Mouse (Mus musculus) forebrain, embryonic 15.5 days (tissue): ENCODE measurements around the gene Klhl3. TPM values are rescaled to one million over a fixed set of nuclear protein-coding genes. Genes with fewer than 3 reads are reported as not detected.

ENCODE experiments used
- ATAC-seq: fragments of 200-750 bp; cut with Nextera tagmentation; replicated peaks from 2 replicates; pipeline ENCODE4 v1.8.0; 2017; ENCODE audit warnings: mild to moderate bottlenecking, moderate TSS enrichment, moderate library complexity
- H3K27ac ChIP-seq: fragments of 300-500 bp; sonication (generic); replicated peaks from 2 replicates; pipeline ENCODE4 v1.5.1; 2015; ENCODE audit warnings: mild to moderate bottlenecking, inconsistent platforms
- H3K27me3 ChIP-seq: fragments of 300-500 bp; sonication (generic); 2 replicates; pipeline ENCODE4 v1.6.1; 2015; ENCODE audit warnings: inconsistent platforms
- H3K36me3 ChIP-seq: fragments of 300-500 bp; sonication (generic); 2 replicates; pipeline ENCODE4 v1.6.1; 2015; ENCODE audit warnings: mild to moderate bottlenecking, inconsistent platforms
- H3K4me1 ChIP-seq: fragments of 300-500 bp; sonication (generic); 2 replicates; pipeline ENCODE4 v1.6.1; 2015; ENCODE audit warnings: inconsistent platforms
- H3K4me2 ChIP-seq: fragments of 300-500 bp; sonication (generic); replicated peaks from 2 replicates; pipeline ENCODE4 v1.6.1; 2015; ENCODE audit warnings: mild to moderate bottlenecking, inconsistent platforms
- H3K4me3 ChIP-seq: fragments of 300-500 bp; sonication (generic); 2 replicates; pipeline ENCODE4 v1.5.1; 2015; ENCODE audit warnings: mild to moderate bottlenecking, inconsistent platforms
- H3K9ac ChIP-seq: fragments of 300-500 bp; sonication (generic); replicated peaks from 2 replicates; pipeline ENCODE4 v1.6.1; 2015; ENCODE audit warnings: mild to moderate bottlenecking, inconsistent platforms
- H3K9me3 ChIP-seq: fragments of 300-500 bp; sonication (generic); 2 replicates; pipeline ENCODE4 v1.6.1; 2016; ENCODE audit warnings: inconsistent platforms
- WGBS: fragments of 180-500 bp; shearing (Covaris S2); methylation state at CpG from one replicate; pipeline ENCODE4 v1.1.7; 2015; ENCODE audit warnings: mixed read lengths; 5-methylcytosine and 5-hydroxymethylcytosine counted together
- polyA plus RNA-seq: library from polyadenylated mRNA; unstranded; fragments of >200 nt; fragmentation: Nextera tagmentation; extraction: Ambion mirVana; gene quantifications from 2 replicates; pipeline ENCODE4 v1.2.1, GENCODE M21; 2015

Klhl3 gene
- polyA plus RNA-seq, 1 experiment from 2014 or later, result 9.0 TPM

DNA sequence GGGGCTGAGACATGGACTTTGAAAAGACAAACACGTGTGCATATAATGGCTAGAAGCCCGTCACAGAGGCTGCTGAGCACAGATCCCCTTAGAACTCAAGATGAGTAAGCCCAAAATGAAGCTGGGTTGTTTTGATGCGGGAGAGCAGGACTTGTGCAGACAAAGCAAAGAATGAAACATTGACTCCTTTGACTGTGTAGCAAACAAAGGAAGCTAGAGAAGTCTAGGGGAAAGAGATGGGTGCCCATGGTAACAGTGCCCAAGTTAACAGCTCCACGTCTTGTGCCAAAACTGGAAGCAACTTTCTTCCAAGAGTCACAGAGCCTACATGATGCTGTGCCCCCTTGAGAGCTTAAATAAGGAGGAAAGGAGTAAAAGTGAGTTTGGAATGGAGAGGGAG, 59.8 kb downstream of the Klhl3 start:
- Histone ChIP-seq H3K4me3 (no peak overlapping the region), H3K4me2 (no peak overlapping the region), H3K9ac (no peak overlapping the region), H3K36me3 (no peaks in the 10 kb centered on the region), H3K9me3 (no peaks in the 10 kb centered on the region), H3K4me1 (peaks cover 10% of the 10 kb centered on the region), H3K27ac (no peak overlapping the region), H3K27me3 (no peaks in the 10 kb centered on the region)
- WGBS, result 61% methylated on average over 4 of the region's 4 CpGs
- ATAC-seq, result no peak

DNA sequence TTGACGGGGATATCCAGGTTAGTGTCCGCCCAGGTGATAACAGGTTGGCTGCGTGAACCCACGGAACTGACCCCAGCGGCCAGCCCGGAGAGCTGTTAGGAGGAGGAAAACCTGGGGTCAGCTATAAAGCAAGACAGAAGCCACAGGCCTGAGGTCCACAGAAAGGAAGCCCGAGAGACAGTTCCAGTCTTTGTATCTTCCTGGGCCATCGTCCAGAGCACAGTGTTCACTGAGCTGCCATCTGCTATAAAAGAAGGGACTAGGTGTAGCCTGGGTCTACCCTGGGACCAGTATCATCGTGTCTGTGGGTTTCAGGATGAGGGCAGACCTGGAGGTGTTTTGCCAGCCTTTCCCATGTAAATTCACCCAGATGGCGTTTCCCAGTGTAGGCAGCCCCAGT, 61.7 kb downstream of the Klhl3 start:
- no peak overlapping the region for H3K9ac ChIP-seq
- ATAC-seq, result no peak
- no peak overlapping the region for H3K27ac ChIP-seq
- H3K4me3 ChIP-seq, result no peak overlapping the region
- H3K27me3 ChIP-seq, result no peaks in the 10 kb centered on the region
- no peaks in the 10 kb centered on the region for H3K9me3 ChIP-seq
- 85% methylated on average over 10 of the region's 10 CpGs for WGBS
- no peaks in the 10 kb centered on the region for H3K4me1 ChIP-seq
- no peaks in the 10 kb centered on the region for H3K36me3 ChIP-seq
- H3K4me2 ChIP-seq, result no peak overlapping the region

DNA sequence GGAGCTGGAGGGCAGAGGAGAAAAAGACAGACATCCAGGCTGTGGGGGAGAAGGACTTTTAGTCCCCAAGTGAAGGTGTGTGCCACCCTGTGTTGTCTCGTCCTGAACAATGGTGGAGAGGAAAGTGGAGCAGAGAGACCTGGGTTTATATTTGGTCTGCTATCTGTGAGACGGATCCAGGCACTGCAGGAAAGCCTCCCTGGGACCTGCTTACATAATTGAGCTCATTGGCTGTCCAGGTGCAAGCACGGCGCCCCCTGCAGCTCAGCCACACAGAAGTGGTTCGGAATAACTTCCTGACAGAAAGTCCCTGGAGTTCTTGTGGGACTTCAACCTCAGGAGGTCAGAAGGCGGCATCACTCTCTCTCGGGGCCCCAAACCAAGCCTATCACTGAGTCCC, 62.1 kb downstream of the Klhl3 start:
- ATAC-seq, result no peak
- no peak overlapping the region for H3K4me3 ChIP-seq
- no peaks in the 10 kb centered on the region for H3K36me3 ChIP-seq
- no peak overlapping the region for H3K9ac ChIP-seq
- no peaks in the 10 kb centered on the region for H3K9me3 ChIP-seq
- H3K4me2 ChIP-seq, result no peak overlapping the region
- H3K27ac ChIP-seq, result no peak overlapping the region
- 55% methylated on average over 7 of the region's 7 CpGs for WGBS
- H3K27me3 ChIP-seq, result no peaks in the 10 kb centered on the region
- no peaks in the 10 kb centered on the region for H3K4me1 ChIP-seq

DNA sequence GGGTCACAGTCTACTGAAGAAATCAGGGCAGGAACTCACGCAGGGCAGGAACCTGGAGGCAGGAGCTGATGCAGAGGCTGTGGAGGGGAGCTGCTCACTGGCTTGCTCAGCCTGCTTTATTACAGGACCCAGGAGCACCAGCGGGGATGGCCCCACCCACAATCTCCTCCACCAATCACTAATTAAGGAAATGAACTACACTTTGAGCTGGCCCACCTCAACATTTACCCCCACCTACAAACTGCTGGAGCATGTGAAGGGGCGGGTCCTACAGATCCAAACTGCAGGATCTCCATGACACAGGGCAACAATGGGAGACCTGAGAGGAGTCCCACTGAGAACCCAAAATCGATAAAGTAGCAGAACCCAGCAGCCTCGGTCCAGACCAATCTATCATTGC, 64.3 kb downstream of the Klhl3 start:
- Histone ChIP-seq H3K27ac (no peak overlapping the region), H3K27me3 (no peaks in the 10 kb centered on the region), H3K9me3 (no peaks in the 10 kb centered on the region), H3K4me2 (no peak overlapping the region), H3K9ac (no peak overlapping the region), H3K4me3 (no peak overlapping the region), H3K4me1 (no peaks in the 10 kb centered on the region), H3K36me3 (no peaks in the 10 kb centered on the region)
- no peak for ATAC-seq
- 76% methylated on average over 5 of the region's 5 CpGs for WGBS

DNA sequence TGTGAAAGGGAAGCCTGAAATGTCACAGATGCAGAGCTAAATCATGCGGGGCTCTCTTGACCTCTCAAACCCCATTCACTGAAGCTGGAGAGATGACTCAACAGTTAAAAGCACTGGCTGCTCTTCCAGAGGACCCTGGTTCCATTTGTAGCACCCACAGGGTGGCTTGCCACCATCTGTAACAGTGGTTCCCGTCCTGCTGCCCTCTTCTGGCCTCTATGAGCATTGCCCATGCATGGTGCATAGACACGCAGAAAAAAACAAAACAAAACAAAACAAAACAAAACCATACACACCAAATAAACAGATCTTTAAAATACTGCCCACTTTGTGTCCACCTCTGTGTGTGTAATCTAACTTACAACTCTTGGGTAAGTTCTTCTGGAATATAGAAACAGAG, 65.3 kb downstream of the Klhl3 start:
- no peaks in the 10 kb centered on the region for H3K27me3 ChIP-seq
- no peak for ATAC-seq
- H3K36me3 ChIP-seq, result no peaks in the 10 kb centered on the region
- 88% methylated on average over 3 of the region's 3 CpGs for WGBS
- H3K9me3 ChIP-seq, result no peaks in the 10 kb centered on the region
- H3K4me1 ChIP-seq, result no peaks in the 10 kb centered on the region
- no peak overlapping the region for H3K4me2 ChIP-seq
- no peak overlapping the region for H3K4me3 ChIP-seq
- H3K27ac ChIP-seq, result no peak overlapping the region
- no peak overlapping the region for H3K9ac ChIP-seq

DNA sequence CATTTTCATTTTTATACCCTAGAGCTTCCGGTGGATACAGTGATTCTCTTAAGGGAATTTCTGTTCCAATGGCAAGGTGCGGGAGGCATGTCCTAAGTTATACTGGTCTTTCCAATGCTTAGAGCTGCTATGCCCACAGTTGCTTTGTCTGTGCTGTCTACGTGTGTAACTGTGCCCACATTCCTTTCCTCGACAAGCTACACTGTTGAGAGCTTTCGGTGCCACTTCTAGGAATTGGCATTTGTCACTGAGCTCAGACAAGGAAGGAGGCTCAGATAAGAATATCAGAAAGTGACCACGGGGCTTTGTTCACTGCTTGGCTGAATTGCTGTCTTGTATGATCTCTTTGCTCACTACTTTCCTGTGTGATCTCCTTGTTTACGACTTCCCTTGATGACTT, 67.2 kb downstream of the Klhl3 start:
- no peak overlapping the region for H3K4me3 ChIP-seq

DNA sequence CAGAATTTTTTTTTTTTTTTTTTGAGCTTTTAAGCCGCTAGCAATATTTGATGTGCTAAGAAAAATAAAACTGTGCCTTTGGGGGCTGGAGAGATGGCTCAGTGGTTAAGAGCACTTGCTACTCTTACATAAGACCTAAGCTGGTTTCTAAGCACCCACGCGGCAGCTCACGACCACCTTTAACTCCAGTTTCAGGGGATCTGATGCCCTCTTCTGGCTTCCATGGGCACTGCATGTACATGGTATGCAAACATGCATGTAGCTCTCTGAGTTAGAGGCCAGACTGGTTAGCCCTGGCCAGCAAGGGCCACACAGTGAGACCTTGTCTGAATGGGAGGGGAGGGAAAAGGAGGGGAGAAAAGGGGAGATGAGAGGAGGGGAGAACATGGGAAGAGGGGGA, 68.1 kb downstream of the Klhl3 start:
- Histone ChIP-seq H3K27me3 (no peaks in the 10 kb centered on the region), H3K4me2 (no peak overlapping the region), H3K36me3 (no peaks in the 10 kb centered on the region), H3K9ac (no peak overlapping the region), H3K9me3 (no peaks in the 10 kb centered on the region), H3K27ac (no peak overlapping the region), H3K4me3 (no peak overlapping the region), H3K4me1 (no peaks in the 10 kb centered on the region)
- no peak for ATAC-seq
- 52% methylated on average over 4 of the region's 4 CpGs for WGBS

More for the DNA sequence above, 67.2 kb downstream of the Klhl3 start:
- Histone ChIP-seq H3K4me2 (no peak overlapping the region), H3K4me1 (no peaks in the 10 kb centered on the region), H3K9me3 (no peaks in the 10 kb centered on the region), H3K9ac (no peak overlapping the region), H3K27ac (no peak overlapping the region), H3K36me3 (no peaks in the 10 kb centered on the region), H3K27me3 (no peaks in the 10 kb centered on the region)
- ATAC-seq, result no peak
- WGBS, result 92% methylated on average over 7 of the region's 7 CpGs

DNA sequence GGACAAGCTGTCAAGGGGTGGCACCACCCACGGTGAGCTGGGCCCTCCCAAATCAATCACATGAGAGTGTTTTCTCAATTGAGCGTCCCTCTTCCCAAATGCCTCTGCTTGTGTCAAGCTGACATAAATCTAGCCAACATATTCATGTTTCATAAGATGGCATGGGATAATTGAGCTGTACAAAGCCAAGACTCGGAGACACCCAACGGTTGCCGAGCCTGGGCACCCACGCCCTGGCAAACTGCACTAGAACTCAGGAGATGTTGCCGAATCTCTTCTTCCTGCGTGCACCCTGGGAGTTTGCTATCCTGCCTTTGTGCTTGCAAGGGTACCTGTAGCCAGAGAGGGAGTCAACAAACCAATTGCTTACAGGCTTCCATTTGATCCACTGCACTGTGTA, 70.1 kb downstream of the Klhl3 start:
- no peak overlapping the region for H3K4me3 ChIP-seq
- 94% methylated on average over 8 of the region's 8 CpGs for WGBS

DNA sequence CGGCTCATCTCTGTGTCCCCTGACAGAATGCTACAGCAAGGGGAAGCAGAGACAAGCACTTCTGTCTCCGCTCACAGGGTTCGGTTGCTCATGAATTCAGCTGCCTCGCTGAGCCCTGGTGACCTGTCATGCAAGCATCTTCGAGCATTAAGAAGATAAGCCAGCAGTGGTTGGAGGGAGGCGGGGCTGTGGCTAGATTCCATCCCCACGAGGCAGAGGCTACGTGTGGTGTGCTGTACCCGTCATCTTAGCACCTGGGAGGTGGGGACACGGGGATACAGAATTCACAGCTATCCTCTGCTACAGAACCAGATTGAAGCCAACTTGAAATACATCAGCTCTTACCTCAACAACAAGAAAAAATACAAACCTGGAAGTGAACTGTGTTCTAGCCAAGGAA, 73.3 kb downstream of the Klhl3 start:
- 82% methylated on average over 10 of the region's 10 CpGs for WGBS
- H3K4me2 ChIP-seq, result no peak overlapping the region
- H3K36me3 ChIP-seq, result no peaks in the 10 kb centered on the region
- ATAC-seq, result no peak
- no peak overlapping the region for H3K27ac ChIP-seq
- no peaks in the 10 kb centered on the region for H3K27me3 ChIP-seq
- no peak overlapping the region for H3K4me3 ChIP-seq
- no peaks in the 10 kb centered on the region for H3K9me3 ChIP-seq
- H3K4me1 ChIP-seq, result no peaks in the 10 kb centered on the region
- no peak overlapping the region for H3K9ac ChIP-seq

More for the DNA sequence above, 70.1 kb downstream of the Klhl3 start:
- ATAC-seq, result no peak
- H3K4me1 ChIP-seq, result no peaks in the 10 kb centered on the region
- no peak overlapping the region for H3K27ac ChIP-seq
- no peak overlapping the region for H3K4me2 ChIP-seq
- H3K9ac ChIP-seq, result no peak overlapping the region
- no peaks in the 10 kb centered on the region for H3K27me3 ChIP-seq
- H3K36me3 ChIP-seq, result no peaks in the 10 kb centered on the region
- H3K9me3 ChIP-seq, result no peaks in the 10 kb centered on the region

DNA sequence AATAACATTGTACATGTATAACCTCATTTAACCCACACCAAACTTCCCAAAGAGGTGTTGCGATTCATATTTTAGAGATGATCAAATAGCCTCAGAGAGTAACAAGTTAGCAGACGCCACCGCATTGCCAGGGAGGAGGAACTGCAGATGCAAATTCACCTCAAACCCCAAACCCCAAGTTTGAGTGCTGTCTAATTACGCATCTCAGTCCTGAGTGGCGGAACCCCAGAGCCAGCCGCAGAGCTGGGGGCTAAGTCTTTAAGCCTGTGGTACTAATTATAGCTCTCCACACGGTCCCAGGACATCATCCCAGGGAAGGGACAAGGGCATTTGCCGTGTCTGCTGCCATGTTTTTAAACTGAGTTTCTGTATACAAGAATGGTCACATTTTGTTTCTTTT, 75.9 kb downstream of the Klhl3 start:
- H3K4me3 ChIP-seq, result no peak overlapping the region
- no peak overlapping the region for H3K27ac ChIP-seq
- no peaks in the 10 kb centered on the region for H3K36me3 ChIP-seq
- ATAC-seq, result no peak
- H3K9ac ChIP-seq, result no peak overlapping the region
- H3K27me3 ChIP-seq, result no peaks in the 10 kb centered on the region
- no peak overlapping the region for H3K4me2 ChIP-seq
- H3K4me1 ChIP-seq, result no peaks in the 10 kb centered on the region
- no peaks in the 10 kb centered on the region for H3K9me3 ChIP-seq
- WGBS, result 69% methylated on average over 8 of the region's 8 CpGs

DNA sequence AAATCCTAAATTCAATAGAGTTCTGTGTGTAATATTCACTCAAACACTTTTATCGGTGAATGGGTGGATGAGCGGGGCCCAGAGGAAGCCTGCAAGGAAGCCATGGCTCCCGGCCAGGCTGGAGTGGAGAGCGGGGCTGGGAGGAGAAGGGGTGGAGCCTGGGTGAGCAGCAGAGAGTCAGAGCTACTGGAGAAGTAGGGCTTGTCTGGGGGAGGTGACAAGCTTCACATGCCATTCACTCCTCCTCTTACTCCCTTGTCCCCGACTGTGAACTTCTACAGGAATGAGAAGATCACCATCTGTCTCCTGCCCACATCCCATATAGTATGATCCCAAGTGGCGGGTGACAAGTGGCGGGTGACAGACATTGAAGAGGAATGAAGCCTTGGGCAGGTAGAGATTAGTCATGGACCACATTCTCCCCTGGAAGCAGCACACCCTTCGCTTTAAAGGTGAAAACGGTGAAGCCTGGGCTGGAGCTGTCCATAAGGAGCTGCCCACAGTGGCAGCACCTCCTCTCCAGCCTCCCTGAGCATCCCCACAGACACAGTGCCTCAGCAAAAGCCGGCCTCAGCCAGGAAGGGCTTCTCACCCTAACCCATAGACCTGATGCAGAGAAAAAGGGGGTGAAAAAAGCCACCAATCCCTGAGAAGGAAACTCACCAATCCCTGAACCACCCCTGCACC, 77.8 kb downstream of the Klhl3 start:
- no peak for ATAC-seq
- H3K27me3 ChIP-seq, result no peaks in the 10 kb centered on the region
- H3K9me3 ChIP-seq, result no peaks in the 10 kb centered on the region
- no peak overlapping the region for H3K4me2 ChIP-seq
- 61% methylated on average over 10 of the region's 10 CpGs for WGBS
- no peaks in the 10 kb centered on the region for H3K4me1 ChIP-seq
- H3K4me3 ChIP-seq, result no peak overlapping the region
- no peaks in the 10 kb centered on the region for H3K36me3 ChIP-seq
- no peak overlapping the region for H3K27ac ChIP-seq
- no peak overlapping the region for H3K9ac ChIP-seq

DNA sequence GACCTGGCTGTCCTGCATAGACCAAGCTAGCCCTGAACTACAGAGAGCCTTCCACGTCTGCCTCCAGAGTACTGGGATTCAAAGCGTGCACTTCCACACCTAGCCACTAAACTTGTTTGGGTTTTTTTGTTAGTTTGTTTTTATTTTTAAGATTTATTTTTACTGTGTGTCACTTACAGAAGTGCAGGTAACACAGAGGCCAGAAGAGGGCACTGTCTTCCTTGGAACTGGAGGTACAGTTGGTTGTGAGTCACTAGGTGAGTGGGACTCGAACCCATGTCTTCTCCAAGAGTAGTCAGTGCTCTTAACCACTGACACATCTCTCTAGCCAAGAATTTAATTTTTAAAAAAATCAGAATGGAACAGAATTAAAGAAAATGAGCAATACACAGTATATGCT, 78.4 kb downstream of the Klhl3 start:
- Histone ChIP-seq H3K27ac (no peak overlapping the region), H3K9me3 (no peaks in the 10 kb centered on the region)
- 96% methylated on average over 3 of the region's 3 CpGs for WGBS

DNA sequence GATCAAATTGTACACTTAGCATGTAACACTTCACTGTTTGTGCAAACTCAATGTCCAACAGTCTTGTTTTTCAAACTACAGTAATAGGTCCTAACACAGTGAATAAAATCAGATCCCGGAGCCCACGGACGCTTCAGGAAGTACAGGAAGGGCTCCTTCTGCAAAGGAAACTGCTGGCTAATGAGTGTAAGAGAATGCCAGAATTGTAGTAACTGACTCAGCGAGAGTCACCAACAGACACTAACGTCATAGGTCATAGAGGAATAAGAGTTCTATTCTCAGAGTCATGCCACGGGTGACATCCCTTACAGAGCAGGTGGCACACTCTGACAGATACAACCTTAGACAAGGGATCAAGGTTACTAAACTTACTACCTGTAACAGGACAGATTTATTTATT, 78.9 kb downstream of the Klhl3 start:
- no peak for ATAC-seq
- H3K27me3 ChIP-seq, result no peaks in the 10 kb centered on the region
- no peak overlapping the region for H3K27ac ChIP-seq
- no peaks in the 10 kb centered on the region for H3K4me1 ChIP-seq
- H3K9ac ChIP-seq, result no peak overlapping the region
- no peak overlapping the region for H3K4me2 ChIP-seq
- WGBS, result 91% methylated on average over 6 of the region's 6 CpGs
- H3K9me3 ChIP-seq, result no peaks in the 10 kb centered on the region
- H3K36me3 ChIP-seq, result no peaks in the 10 kb centered on the region
- H3K4me3 ChIP-seq, result no peak overlapping the region

More for the DNA sequence above, 78.4 kb downstream of the Klhl3 start:
- no peak overlapping the region for H3K4me2 ChIP-seq
- no peaks in the 10 kb centered on the region for H3K4me1 ChIP-seq
- no peak overlapping the region for H3K9ac ChIP-seq
- no peaks in the 10 kb centered on the region for H3K36me3 ChIP-seq
- no peak overlapping the region for H3K4me3 ChIP-seq
- ATAC-seq, result no peak
- H3K27me3 ChIP-seq, result no peaks in the 10 kb centered on the region
